Mouse (Mus musculus) embryo, embryonic 11.5 days (tissue): Measurements from ENCODE around the gene Hivep3.

Experiments used
- DNase-seq: peaks from one replicate; pipeline ENCODE4 v3.0.0-alpha.2; 2012; ENCODE audit warnings: low read depth, low spot score

Hivep3 gene

GRCm38 (mm10) chr4:119761459-119762121, 28.0 kb downstream of the Hivep3 start:
- no peak for DNase-seq

- no peak for DNase-seq
These were observed 28.6 kb downstream of the Hivep3 start for GRCm38 (mm10) chr4:119762171-119762570.

GRCm38 (mm10) chr4:119768046-119768445, 34.5 kb downstream of the Hivep3 start:
- DNase-seq: no peak

- no peak for DNase-seq
These were observed 42.3 kb downstream of the Hivep3 start for GRCm38 (mm10) chr4:119775913-119776312.

GRCm38 (mm10) chr4:119777146-119777545, 43.6 kb downstream of the Hivep3 start:
- no peak for DNase-seq

GRCm38 (mm10) chr4:119779561-119780400, 46.2 kb downstream of the Hivep3 start:
- DNase-seq: no peak

- DNase-seq: no peak
These were observed 47.3 kb downstream of the Hivep3 start for GRCm38 (mm10) chr4:119780881-119781280.

GRCm38 (mm10) chr4:119784959-119785358, 51.4 kb downstream of the Hivep3 start:
- no peak for DNase-seq

GRCm38 (mm10) chr4:119786307-119786706, 52.7 kb downstream of the Hivep3 start:
- no peak for DNase-seq

- DNase-seq: no peak
These were observed 53.1 kb downstream of the Hivep3 start for GRCm38 (mm10) chr4:119786721-119787120.

GRCm38 (mm10) chr4:119788746-119789145, 55.2 kb downstream of the Hivep3 start:
- DNase-seq: no peak

- DNase-seq: no peak
These were observed 56.0 kb downstream of the Hivep3 start for GRCm38 (mm10) chr4:119789495-119790148.

GRCm38 (mm10) chr4:119798891-119799290, 65.3 kb downstream of the Hivep3 start:
- DNase-seq: no peak

- DNase-seq: no peak
These were observed 73.0 kb downstream of the Hivep3 start for GRCm38 (mm10) chr4:119806556-119806955.

GRCm38 (mm10) chr4:119807359-119807758, 73.8 kb downstream of the Hivep3 start:
- no peak for DNase-seq

GRCm38 (mm10) chr4:119809245-119809644, 75.7 kb downstream of the Hivep3 start:
- DNase-seq: peak; percentile 40

GRCm38 (mm10) chr4:119812775-119813174, 79.2 kb downstream of the Hivep3 start:
- DNase-seq: no peak

GRCm38 (mm10) chr4:119813500-119814184, 80.1 kb downstream of the Hivep3 start:
- no peak for DNase-seq

- DNase-seq: no peak
These were observed 80.9 kb downstream of the Hivep3 start for GRCm38 (mm10) chr4:119814185-119815132.

GRCm38 (mm10) chr4:119815133-119815792, 81.7 kb downstream of the Hivep3 start:
- no peak for DNase-seq
